Mouse (Mus musculus): ENCODE data around the gene Ip6k2.

- no peak for TF ChIP-seq CTCF (IDR thresholded peaks at IDR 0.05; ENCODE audit: low read depth)
- no peak for TF ChIP-seq EP300 (IDR thresholded peaks at IDR 0.05; ENCODE audit: low read depth)
Measured at GRCm38 (mm10) chr9:108783548-108784463, at the start of gene Ip6k2.

Data from liver, embryonic 14.5 days (tissue).